Mouse (Mus musculus): ENCODE measurements around the gene Scin.

Gene Scin

GRCm38 (mm10) chr12:40108143-40108542 lies 25.9 kb downstream of the Scin start:
- no peak for DNase-seq (ENCODE audit: low read depth, low spot score)

- DNase-seq (ENCODE audit: low read depth, low spot score), result no peak
Observed at GRCm38 (mm10) chr12:40106874-40107273, 27.2 kb downstream of the Scin start.

GRCm38 (mm10) chr12:40104750-40105149 lies 29.3 kb downstream of the Scin start:
- DNase-seq (ENCODE audit: low read depth, low spot score), result no peak

GRCm38 (mm10) chr12:40102359-40102758 lies 31.7 kb downstream of the Scin start:
- no peak for DNase-seq (ENCODE audit: low read depth, low spot score)

- DNase-seq (ENCODE audit: low read depth, low spot score), result no peak
Observed at GRCm38 (mm10) chr12:40099407-40099806, 34.6 kb downstream of the Scin start.

GRCm38 (mm10) chr12:40097449-40097848 lies 36.6 kb downstream of the Scin start:
- no peak for DNase-seq (ENCODE audit: low read depth, low spot score)

- no peak for DNase-seq (ENCODE audit: low read depth, low spot score)
Observed at GRCm38 (mm10) chr12:40097023-40097422, 37.0 kb downstream of the Scin start.

GRCm38 (mm10) chr12:40096453-40096852 lies 37.6 kb downstream of the Scin start:
- no peak for DNase-seq (ENCODE audit: low read depth, low spot score)

GRCm38 (mm10) chr12:40090017-40090416 lies 44.0 kb downstream of the Scin start:
- DNase-seq (ENCODE audit: low read depth, low spot score), result no peak

- no peak for DNase-seq (ENCODE audit: low read depth, low spot score)
Observed at GRCm38 (mm10) chr12:40085731-40086322, 48.2 kb downstream of the Scin start.

GRCm38 (mm10) chr12:40082453-40083238 lies 51.4 kb downstream of the Scin start:
- DNase-seq (ENCODE audit: low read depth, low spot score), result peak; percentile 21

GRCm38 (mm10) chr12:40082048-40082447 lies 52.0 kb downstream of the Scin start:
- DNase-seq (ENCODE audit: low read depth, low spot score), result no peak

- DNase-seq (ENCODE audit: low read depth, low spot score), result no peak
Observed at GRCm38 (mm10) chr12:40073660-40074059, 60.4 kb downstream of the Scin start.

GRCm38 (mm10) chr12:40047024-40047423 lies 87.0 kb downstream of the Scin start:
- DNase-seq (ENCODE audit: low read depth, low spot score), result no peak

GRCm38 (mm10) chr12:40043816-40044585 lies 90.0 kb downstream of the Scin start:
- no peak for DNase-seq (ENCODE audit: low read depth, low spot score)

- peak; percentile 60 for DNase-seq (ENCODE audit: low read depth, low spot score)
Observed at GRCm38 (mm10) chr12:40040067-40040466, 94.0 kb downstream of the Scin start.

- peak; percentile 79 for DNase-seq (ENCODE audit: low read depth, low spot score)
Observed at GRCm38 (mm10) chr12:40037876-40038463, 96.1 kb downstream of the Scin start, which contains the start of gene Arl4a. Arl4a (minus strand) TSS chr12:40038025.

GRCm38 (mm10) chr12:40037226-40037813 lies 96.7 kb downstream of the Scin start:
- DNase-seq (ENCODE audit: low read depth, low spot score), result peak; percentile 95

GRCm38 (mm10) chr12:40036666-40037065 lies 97.4 kb downstream of the Scin start:
- no peak for DNase-seq (ENCODE audit: low read depth, low spot score)

- no peak for DNase-seq (ENCODE audit: low read depth, low spot score)
Observed at GRCm38 (mm10) chr12:40035506-40035905, 98.5 kb downstream of the Scin start.

GRCm38 (mm10) chr12:40029201-40029600 lies 104.8 kb downstream of the Scin start:
- DNase-seq (ENCODE audit: low read depth, low spot score), result no peak

- no peak for DNase-seq (ENCODE audit: low read depth, low spot score)
Observed at GRCm38 (mm10) chr12:40027846-40028245, 106.2 kb downstream of the Scin start.
